Mouse (Mus musculus): ENCODE measurements around the gene Fam83f. TPM values are rescaled to one million over a fixed set of nuclear protein-coding genes. Genes with fewer than 3 reads are reported as not detected.

Gene Fam83f
- polyA plus RNA-seq, 1 experiment, result 5.4 TPM

GRCm38 (mm10) chr15:80641702-80642435 is 29.8 kb upstream of the Fam83f start:
- Histone ChIP-seq H3K36me3 (ENCODE audit: control insufficient read depth, insufficient read depth, low read length) (peaks cover 97% of the 10 kb centered on the region), H3K4me1 (replicated peaks; ENCODE audit: control insufficient read depth, insufficient read depth, low read length) (peaks cover 2% of the 10 kb centered on the region; the same call in 1 of the 2 replicates), H3K27ac (ENCODE audit: control insufficient read depth, insufficient read depth, low read length) (no peak overlapping the region), H3K27me3 (ENCODE audit: control insufficient read depth, insufficient read depth, low read length) (no peaks in the 10 kb centered on the region), H3K4me3 (ENCODE audit: control insufficient read depth, insufficient read depth, low read length) (no peak overlapping the region)
- 97% methylated on average over 2 of the region's 2 CpGs for WGBS
- DNase-seq, result no peak
- TF ChIP-seq POLR2A (IDR thresholded peaks at IDR 0.05; ENCODE audit: control insufficient read depth, extremely low read depth, insufficient read depth, low read length, poor library complexity) (no peak), CTCF (IDR thresholded peaks at IDR 0.05; ENCODE audit: borderline replicate concordance, control insufficient read depth, extremely low read depth, insufficient read depth, low read length, poor library complexity) (no peak)

DNA sequence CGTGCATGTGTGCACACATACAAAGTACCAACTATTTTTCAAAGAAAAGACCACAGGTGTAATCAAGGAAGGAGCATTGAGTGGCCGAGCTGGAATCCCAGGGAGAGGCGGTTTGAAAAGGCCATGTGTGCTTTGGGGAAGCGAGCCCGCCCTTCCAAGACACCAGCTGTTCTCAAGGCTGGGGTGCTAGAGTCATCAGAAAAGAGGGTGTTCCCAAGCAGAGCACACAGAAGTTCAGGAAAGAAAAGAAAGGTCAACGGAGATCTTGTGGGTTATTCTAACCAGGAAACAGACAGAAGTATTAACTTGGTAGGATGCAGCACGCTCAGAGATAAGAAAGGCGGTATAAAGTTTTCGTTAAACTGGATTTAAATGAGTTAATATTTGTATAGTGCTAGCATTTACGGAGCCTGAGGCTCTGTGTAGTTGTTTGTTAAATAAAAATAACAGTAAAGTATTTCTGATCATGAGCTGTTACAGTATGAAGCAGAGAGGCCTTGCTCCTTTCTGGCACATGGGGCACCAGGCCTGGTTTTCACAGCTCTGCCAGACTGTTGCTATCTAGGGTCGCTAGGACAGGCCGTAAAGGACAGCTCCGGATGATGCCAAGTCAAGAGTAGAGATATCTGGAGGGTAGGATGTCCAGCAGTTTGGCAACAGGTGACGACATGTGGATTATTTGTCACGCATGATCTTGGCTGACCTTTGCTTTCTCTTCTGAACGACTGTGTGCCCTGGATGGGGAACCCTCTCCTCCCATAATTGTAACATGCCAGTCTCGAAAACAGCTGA is 26.4 kb upstream of the Fam83f start:
- peaks cover 92% of the 10 kb centered on the region for H3K36me3 ChIP-seq (ENCODE audit: control insufficient read depth, insufficient read depth, low read length)
- 92% methylated on average over 17 of the region's 17 CpGs for WGBS
- no peak overlapping the region for H3K4me3 ChIP-seq (ENCODE audit: control insufficient read depth, insufficient read depth, low read length)
- no peak overlapping the region for H3K27ac ChIP-seq (ENCODE audit: control insufficient read depth, insufficient read depth, low read length)
- H3K27me3 ChIP-seq (ENCODE audit: control insufficient read depth, insufficient read depth, low read length), result no peaks in the 10 kb centered on the region
- TF ChIP-seq CTCF (IDR thresholded peaks at IDR 0.05; ENCODE audit: borderline replicate concordance, control insufficient read depth, extremely low read depth, insufficient read depth, low read length, poor library complexity), result no peak
- TF ChIP-seq POLR2A (IDR thresholded peaks at IDR 0.05; ENCODE audit: control insufficient read depth, extremely low read depth, insufficient read depth, low read length, poor library complexity), result no peak
- no peaks in the 10 kb centered on the region for H3K4me1 ChIP-seq (replicated peaks; ENCODE audit: control insufficient read depth, insufficient read depth, low read length)
- no peak for DNase-seq

DNA sequence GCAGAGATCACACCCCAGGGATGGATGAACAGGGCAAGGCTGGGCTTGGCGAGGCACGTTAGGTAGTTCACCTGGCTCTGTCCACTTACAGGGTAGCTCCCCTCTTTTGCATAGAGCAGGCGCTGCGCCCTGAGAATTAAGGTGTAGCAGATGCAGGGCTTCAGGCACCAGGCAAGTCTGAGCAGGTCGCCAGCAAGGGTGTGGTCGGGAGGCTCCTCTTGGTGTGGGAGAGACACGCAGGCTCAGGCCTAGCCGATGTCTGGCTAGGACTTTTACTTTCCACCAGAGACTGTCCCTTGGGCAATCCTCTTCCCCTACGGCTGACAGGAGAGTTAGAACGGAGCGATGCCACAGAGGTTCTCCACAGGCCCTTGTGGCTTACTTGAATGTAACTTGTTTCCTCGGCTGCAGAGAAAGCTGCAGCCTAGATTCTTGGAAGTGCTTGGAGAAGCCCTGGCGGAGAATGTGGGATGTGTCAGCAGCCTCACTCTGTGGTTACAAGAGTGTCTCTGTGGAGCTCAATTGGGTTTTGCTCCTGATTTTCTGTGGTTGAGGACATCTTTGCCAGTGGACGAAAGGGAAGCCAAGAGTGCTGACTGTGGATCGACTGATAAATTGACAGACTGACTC is 22.6 kb upstream of the Fam83f start:
- no peak for DNase-seq
- no peaks in the 10 kb centered on the region for H3K27me3 ChIP-seq (ENCODE audit: control insufficient read depth, insufficient read depth, low read length)
- H3K27ac ChIP-seq (ENCODE audit: control insufficient read depth, insufficient read depth, low read length), result no peak overlapping the region
- H3K4me1 ChIP-seq (replicated peaks; ENCODE audit: control insufficient read depth, insufficient read depth, low read length), result no peaks in the 10 kb centered on the region
- peaks cover 68% of the 10 kb centered on the region for H3K36me3 ChIP-seq (ENCODE audit: control insufficient read depth, insufficient read depth, low read length)
- TF ChIP-seq POLR2A (IDR thresholded peaks at IDR 0.05; ENCODE audit: control insufficient read depth, extremely low read depth, insufficient read depth, low read length, poor library complexity) (no peak), CTCF (IDR thresholded peaks at IDR 0.05; ENCODE audit: borderline replicate concordance, control insufficient read depth, extremely low read depth, insufficient read depth, low read length, poor library complexity) (no peak)
- WGBS, result 92% methylated on average over 15 of the region's 15 CpGs
- H3K4me3 ChIP-seq (ENCODE audit: control insufficient read depth, insufficient read depth, low read length), result no peak overlapping the region

DNA sequence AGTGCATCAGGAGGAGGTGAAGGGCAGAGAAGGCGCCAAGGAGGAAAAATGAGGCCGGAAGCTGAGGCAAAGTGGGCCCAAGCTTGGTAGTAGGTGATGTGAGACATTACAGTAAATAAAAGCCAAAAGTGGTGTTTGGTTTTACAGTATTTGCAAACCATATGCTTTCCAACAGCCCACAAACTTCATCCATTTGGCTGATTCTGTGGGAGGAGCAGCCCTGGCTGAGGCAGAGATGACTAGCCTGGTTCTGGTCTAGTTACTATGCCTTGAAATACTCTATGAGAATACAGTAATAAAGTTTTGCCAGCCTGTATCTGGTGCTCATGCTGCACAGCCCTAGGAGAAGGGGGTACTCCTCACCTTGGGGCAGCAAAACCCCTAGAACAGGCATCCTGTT is 21.2 kb upstream of the Fam83f start:
- DNase-seq, result no peak
- WGBS, result 93% methylated on average over 2 of the region's 2 CpGs
- Histone ChIP-seq H3K27ac (ENCODE audit: control insufficient read depth, insufficient read depth, low read length) (no peak overlapping the region), H3K36me3 (ENCODE audit: control insufficient read depth, insufficient read depth, low read length) (peaks cover 55% of the 10 kb centered on the region), H3K4me3 (ENCODE audit: control insufficient read depth, insufficient read depth, low read length) (no peak overlapping the region), H3K4me1 (replicated peaks; ENCODE audit: control insufficient read depth, insufficient read depth, low read length) (no peaks in the 10 kb centered on the region), H3K27me3 (ENCODE audit: control insufficient read depth, insufficient read depth, low read length) (no peaks in the 10 kb centered on the region)
- TF ChIP-seq CTCF (IDR thresholded peaks at IDR 0.05; ENCODE audit: borderline replicate concordance, control insufficient read depth, extremely low read depth, insufficient read depth, low read length, poor library complexity) (no peak), POLR2A (IDR thresholded peaks at IDR 0.05; ENCODE audit: control insufficient read depth, extremely low read depth, insufficient read depth, low read length, poor library complexity) (no peak)

DNA sequence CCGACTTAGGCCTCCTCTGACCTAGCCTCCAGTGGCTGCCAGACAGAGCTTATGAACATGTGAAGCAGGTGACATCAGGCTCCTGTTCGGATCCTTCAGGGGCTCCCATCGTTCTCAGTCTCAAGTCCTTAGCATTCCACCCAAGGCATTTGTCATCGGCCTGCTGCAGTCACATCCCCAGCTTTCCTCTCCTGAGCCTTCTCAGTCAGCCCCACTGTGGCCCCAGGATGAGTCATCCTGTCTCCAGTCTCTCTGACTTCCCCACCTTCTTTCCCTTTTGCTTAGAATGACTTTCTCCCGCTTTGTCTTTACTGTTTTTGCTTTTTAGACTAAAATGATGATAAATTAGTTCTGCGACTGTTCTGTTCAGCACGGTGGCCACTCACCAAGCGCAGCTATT is 17.8 kb upstream of the Fam83f start:
- no peak for DNase-seq
- Histone ChIP-seq H3K27ac (ENCODE audit: control insufficient read depth, insufficient read depth, low read length) (no peak overlapping the region), H3K4me3 (ENCODE audit: control insufficient read depth, insufficient read depth, low read length) (no peak overlapping the region), H3K36me3 (ENCODE audit: control insufficient read depth, insufficient read depth, low read length) (peaks cover 21% of the 10 kb centered on the region), H3K27me3 (ENCODE audit: control insufficient read depth, insufficient read depth, low read length) (no peaks in the 10 kb centered on the region), H3K4me1 (replicated peaks; ENCODE audit: control insufficient read depth, insufficient read depth, low read length) (no peaks in the 10 kb centered on the region)
- WGBS, result 81% methylated on average over 8 of the region's 8 CpGs
- TF ChIP-seq CTCF (IDR thresholded peaks at IDR 0.05; ENCODE audit: borderline replicate concordance, control insufficient read depth, extremely low read depth, insufficient read depth, low read length, poor library complexity) (no peak), POLR2A (IDR thresholded peaks at IDR 0.05; ENCODE audit: control insufficient read depth, extremely low read depth, insufficient read depth, low read length, poor library complexity) (no peak)

DNA sequence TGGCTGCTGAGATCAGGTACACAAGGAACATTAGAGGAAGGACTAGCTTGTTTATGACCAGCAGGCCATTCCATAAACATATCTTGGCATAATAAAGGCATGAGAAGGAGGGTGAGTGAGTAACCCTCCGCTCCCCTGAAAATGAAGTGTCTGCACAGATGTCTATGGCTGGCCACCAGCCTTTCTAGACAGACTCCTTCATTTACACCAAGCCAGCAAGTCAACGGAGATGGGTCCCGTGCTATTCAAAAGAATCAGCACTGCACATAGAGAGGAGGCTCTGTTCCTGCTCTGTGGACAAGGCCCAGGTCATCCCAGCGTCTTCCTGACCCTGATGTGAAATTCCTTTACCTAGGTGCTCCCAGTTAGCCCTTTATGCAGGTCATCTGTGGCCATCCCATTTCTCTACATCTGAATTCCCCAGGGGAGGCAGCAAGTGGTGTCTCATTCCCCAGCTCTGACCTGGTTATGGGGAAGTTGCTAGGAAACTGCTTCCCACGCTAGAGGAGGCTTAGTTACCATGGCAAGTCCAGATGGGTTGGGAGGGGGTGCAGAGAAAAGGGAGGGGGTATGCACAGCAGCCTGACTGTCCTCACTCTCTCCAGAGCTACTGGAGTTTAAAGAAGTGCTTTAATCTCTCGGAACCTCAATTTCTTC is 12.7 kb upstream of the Fam83f start:
- Histone ChIP-seq H3K4me1 (replicated peaks; ENCODE audit: control insufficient read depth, insufficient read depth, low read length) (no peaks in the 10 kb centered on the region), H3K36me3 (ENCODE audit: control insufficient read depth, insufficient read depth, low read length) (no peaks in the 10 kb centered on the region), H3K27ac (ENCODE audit: control insufficient read depth, insufficient read depth, low read length) (no peak overlapping the region), H3K27me3 (ENCODE audit: control insufficient read depth, insufficient read depth, low read length) (no peaks in the 10 kb centered on the region), H3K4me3 (ENCODE audit: control insufficient read depth, insufficient read depth, low read length) (no peak overlapping the region)
- DNase-seq, result no peak
- TF ChIP-seq POLR2A (IDR thresholded peaks at IDR 0.05; ENCODE audit: control insufficient read depth, extremely low read depth, insufficient read depth, low read length, poor library complexity) (no peak), CTCF (IDR thresholded peaks at IDR 0.05; ENCODE audit: borderline replicate concordance, control insufficient read depth, extremely low read depth, insufficient read depth, low read length, poor library complexity) (no peak)
- 86% methylated on average over 6 of the region's 6 CpGs for WGBS
